Mouse (Mus musculus): ENCODE measurements at regions not wholly inside any gene's neighbourhood (a gene's known extent, or its start where the extent isn't known, plus 50 kb on each side); places are given as distances from the start of the nearest gene placed in this dataset.

- no peak for DNase-seq (ENCODE audit: low spot score)
These were observed 53.9 kb upstream of the Ptch1 start for GRCm38 (mm10) chr13:63627184-63627893.

- no peak for DNase-seq (ENCODE audit: low spot score)
These were observed 54.5 kb upstream of the Ptch1 start for GRCm38 (mm10) chr13:63627894-63628287.

GRCm38 (mm10) chr13:63631771-63632347 is 58.5 kb upstream of the Ptch1 start:
- DNase-seq (ENCODE audit: low spot score): no peak

- DNase-seq (ENCODE audit: low spot score): no peak
These were observed 60.9 kb upstream of the Ptch1 start for GRCm38 (mm10) chr13:63634294-63634693.

GRCm38 (mm10) chr13:63641649-63642226 is 68.3 kb upstream of the Ptch1 start:
- DNase-seq (ENCODE audit: low spot score): no peak

GRCm38 (mm10) chr13:63642617-63643016 is 69.2 kb upstream of the Ptch1 start:
- peak; percentile 41 for DNase-seq (ENCODE audit: low spot score)

GRCm38 (mm10) chr13:63643394-63643793 is 70.0 kb upstream of the Ptch1 start:
- DNase-seq (ENCODE audit: low spot score): no peak

- no peak for DNase-seq (ENCODE audit: low spot score)
These were observed 70.9 kb upstream of the Ptch1 start for GRCm38 (mm10) chr13:63644308-63644707.

- no peak for DNase-seq (ENCODE audit: low spot score)
These were observed 75.8 kb upstream of the Ptch1 start for GRCm38 (mm10) chr13:63649058-63649647.

GRCm38 (mm10) chr13:63654514-63654913 is 81.1 kb upstream of the Ptch1 start:
- no peak for DNase-seq (ENCODE audit: low spot score)

- DNase-seq (ENCODE audit: low spot score): no peak
These were observed 83.7 kb upstream of the Ptch1 start for GRCm38 (mm10) chr13:63657115-63657514.

GRCm38 (mm10) chr13:63659412-63659811 is 86.0 kb upstream of the Ptch1 start:
- no peak for DNase-seq (ENCODE audit: low spot score)

GRCm38 (mm10) chr13:63660431-63660830 is 87.0 kb upstream of the Ptch1 start:
- no peak for DNase-seq (ENCODE audit: low spot score)

GRCm38 (mm10) chr13:63668576-63668975 is 95.2 kb upstream of the Ptch1 start:
- DNase-seq (ENCODE audit: low spot score): no peak

GRCm38 (mm10) chr13:63669031-63669430 is 95.6 kb upstream of the Ptch1 start:
- DNase-seq (ENCODE audit: low spot score): no peak

- DNase-seq (ENCODE audit: low spot score): no peak
These were observed 99.0 kb upstream of the Ptch1 start for GRCm38 (mm10) chr13:63672425-63672824.

- DNase-seq (ENCODE audit: low spot score): no peak
These were observed 104.3 kb upstream of the Ptch1 start for GRCm38 (mm10) chr13:63677696-63678095.

- DNase-seq (ENCODE audit: low spot score): no peak
These were observed 105.2 kb upstream of the Ptch1 start for GRCm38 (mm10) chr13:63678265-63679260.

GRCm38 (mm10) chr13:63682341-63682740 is 108.9 kb upstream of the Ptch1 start:
- no peak for DNase-seq (ENCODE audit: low spot score)

- no peak for DNase-seq (ENCODE audit: low spot score)
These were observed 118.6 kb upstream of the Ptch1 start for GRCm38 (mm10) chr13:63691974-63692373.

- no peak for DNase-seq (ENCODE audit: low spot score)
These were observed 120.2 kb upstream of the Ptch1 start for GRCm38 (mm10) chr13:63693636-63694035.

- DNase-seq (ENCODE audit: low spot score): peak; percentile 17
These were observed 118.6 kb upstream of the Ercc6l2 start for GRCm38 (mm10) chr13:63696399-63696798.

All from ovary, postnatal 14 days (tissue).